Mouse (Mus musculus) olfactory bulb, adult 2 months (tissue): ENCODE data around the gene Hgfac. TPM values are rescaled to one million over a fixed set of nuclear protein-coding genes. Genes with fewer than 3 reads are reported as not detected.

Source experiments
- H3K27ac ChIP-seq: fragments of 200-500 bp; 2 replicates; pipeline ENCODE4 v1.5.1; 2012; ENCODE audit warnings: low read depth, low read length; ENCODE audit not compliant: insufficient read depth
- H3K4me1 ChIP-seq: fragments of 200-500 bp; 2 replicates; pipeline ENCODE4 v1.6.1; 2012; ENCODE audit warnings: low read length; ENCODE audit not compliant: control insufficient read depth, insufficient read depth
- H3K4me3 ChIP-seq: fragments of 200-500 bp; 2 replicates; pipeline ENCODE4 v1.5.1; 2012; ENCODE audit warnings: mild to moderate bottlenecking, low read depth, low read length, moderate library complexity; ENCODE audit not compliant: insufficient read depth
- CTCF ChIP-seq: fragments of 200-500 bp; IDR thresholded peaks from 2 replicates; pipeline ENCODE4 v1.5.1; 2012; ENCODE audit warnings: low read depth, mild to moderate bottlenecking, low read length, moderate library complexity; ENCODE audit not compliant: insufficient read depth
- POLR2A ChIP-seq: fragments of 200-500 bp; IDR thresholded peaks from 2 replicates; pipeline ENCODE4 v1.6.1; 2012; ENCODE audit warnings: mild to moderate bottlenecking, low read depth, low read length, moderate library complexity; ENCODE audit not compliant: insufficient read depth
- WGBS: fragments of 180-500 bp; shearing (Covaris S2); methylation state at CpG from one replicate; pipeline ENCODE4 v1.1.7; 2018; 5-methylcytosine and 5-hydroxymethylcytosine counted together
- polyA plus RNA-seq: library from polyadenylated mRNA; stranded (reverse); fragments of >200 nt; gene quantifications from 2 replicates; pipeline ENCODE4 v1.2.4, GENCODE M21; 2012; ENCODE audit warnings: low replicate concordance; ENCODE audit not compliant: missing spikeins, insufficient read depth, insufficient read length

The Hgfac gene
- polyA plus RNA-seq, 1 experiment: not detected

GRCm38 (mm10) chr5:35073992-35074391 lies 32.7 kb downstream of the Hgfac start:
- TF ChIP-seq POLR2A (no peak), CTCF (no peak)
- H3K4me1 ChIP-seq: peaks cover 8% of the 10 kb centered on the region; the same call in 1 of the 2 replicates
- no peak overlapping the region for H3K4me3 ChIP-seq
- H3K27ac ChIP-seq: no peak overlapping the region
- WGBS: 75% methylated on average over 9 of the region's 9 CpGs

- TF ChIP-seq POLR2A (no peak), CTCF (no peak)
- Histone ChIP-seq H3K27ac (no peak overlapping the region), H3K4me3 (no peak overlapping the region), H3K4me1 (0 out of 2 replicates have a peak, but pooled peaks cover 4% of the 10 kb centered on the region)
- WGBS: 88% methylated on average over 1 of the region's 1 CpGs
Observed at GRCm38 (mm10) chr5:35076369-35076768, 35.1 kb downstream of the Hgfac start.

- WGBS: 71% methylated on average over 18 of the region's 18 CpGs
- H3K4me3 ChIP-seq: no peak overlapping the region
- H3K27ac ChIP-seq: no peak overlapping the region
- 0 out of 2 replicates have a peak, but pooled peaks cover under 1% of the 10 kb centered on the region for H3K4me1 ChIP-seq
- no peak for TF ChIP-seq CTCF
- no peak for TF ChIP-seq POLR2A
Observed at GRCm38 (mm10) chr5:35079101-35079500, 37.8 kb downstream of the Hgfac start.

- Histone ChIP-seq H3K27ac (no peak overlapping the region), H3K4me1 (no peaks in the 10 kb centered on the region), H3K4me3 (no peak overlapping the region)
- no peak for TF ChIP-seq CTCF
- no peak for TF ChIP-seq POLR2A
- WGBS: 86% methylated on average over 3 of the region's 3 CpGs
Observed at GRCm38 (mm10) chr5:35084913-35085312, 43.6 kb downstream of the Hgfac start.

- WGBS: 74% methylated on average over 9 of the region's 9 CpGs
- H3K27ac ChIP-seq: no peak overlapping the region
Observed at GRCm38 (mm10) chr5:35088785-35089613, 47.7 kb downstream of the Hgfac start.

GRCm38 (mm10) chr5:35089614-35089963 lies 48.3 kb downstream of the Hgfac start:
- Histone ChIP-seq H3K4me3 (no peak overlapping the region), H3K4me1 (no peaks in the 10 kb centered on the region), H3K27ac (no peak overlapping the region)
- 86% methylated on average over 5 of the region's 5 CpGs for WGBS
- TF ChIP-seq POLR2A: no peak

More at GRCm38 (mm10) chr5:35088785-35089613, 47.7 kb downstream of the Hgfac start:
- TF ChIP-seq CTCF (peak; percentile 38; the same call in 1 of the 2 replicates), POLR2A (no peak)
- Histone ChIP-seq H3K4me3 (no peak overlapping the region), H3K4me1 (no peaks in the 10 kb centered on the region)

GRCm38 (mm10) chr5:35091636-35092035 lies 50.3 kb downstream of the Hgfac start:
- 79% methylated on average over 3 of the region's 3 CpGs for WGBS
- Histone ChIP-seq H3K27ac (no peak overlapping the region), H3K4me1 (no peaks in the 10 kb centered on the region), H3K4me3 (no peak overlapping the region)
- TF ChIP-seq POLR2A (no peak), CTCF (no peak)

Other genes starting within 250 kb of the Hgfac start
- not detected in 2 replicates for gene Msantd1, start 133.5 kb upstream of the Hgfac start, polyA plus RNA-seq
- 90.7 TPM in 1 of 2 replicates, not detected in the other for gene Rgs12, start 92.1 kb upstream of the Hgfac start, polyA plus RNA-seq
- not detected in 2 replicates for gene Dok7, start 15.3 kb downstream of the Hgfac start, polyA plus RNA-seq
- gene Lrpap1, start 64.3 kb downstream of the Hgfac start, polyA plus RNA-seq: not detected in 2 replicates
- not detected in 2 replicates for gene Adra2c, start 236.8 kb downstream of the Hgfac start, polyA plus RNA-seq